Mouse (Mus musculus) limb, embryonic 15.5 days (tissue): ENCODE measurements around the gene Gsto2. TPM values are rescaled to one million over a fixed set of nuclear protein-coding genes. Genes with fewer than 3 reads are reported as not detected.

ENCODE experiments used
- ATAC-seq: fragments of 200-750 bp; cut with Nextera tagmentation; 2 replicates; pipeline ENCODE4 v1.8.0; 2017; ENCODE audit warnings: low read depth, moderate TSS enrichment; ENCODE audit not compliant: insufficient number of reproducible peaks, low FRiP score, low TSS enrichment
- H3K27ac ChIP-seq: fragments of 300-500 bp; sonication (generic); 2 replicates; pipeline ENCODE4 v1.5.1; 2015; ENCODE audit warnings: moderate library complexity, mild to moderate bottlenecking, inconsistent platforms
- H3K27me3 ChIP-seq: fragments of 300-500 bp; sonication (generic); 2 replicates; pipeline ENCODE4 v1.6.1; 2015; ENCODE audit warnings: inconsistent platforms
- H3K36me3 ChIP-seq: fragments of 300-500 bp; sonication (generic); 2 replicates; pipeline ENCODE4 v1.6.1; 2015; ENCODE audit warnings: inconsistent platforms
- H3K4me1 ChIP-seq: fragments of 300-500 bp; sonication (generic); 2 replicates; pipeline ENCODE4 v1.6.1; 2015; ENCODE audit warnings: inconsistent platforms
- H3K4me2 ChIP-seq: fragments of 300-500 bp; sonication (generic); 2 replicates; pipeline ENCODE4 v1.6.1; 2015; ENCODE audit warnings: mild to moderate bottlenecking, inconsistent platforms
- H3K4me3 ChIP-seq: fragments of 300-500 bp; sonication (generic); 2 replicates; pipeline ENCODE4 v1.5.1; 2015; ENCODE audit warnings: mild to moderate bottlenecking, inconsistent platforms
- H3K9ac ChIP-seq: fragments of 300-500 bp; sonication (generic); 2 replicates; pipeline ENCODE4 v1.6.1; 2015; ENCODE audit warnings: inconsistent platforms
- H3K9me3 ChIP-seq: fragments of 300-500 bp; sonication (generic); 2 replicates; pipeline ENCODE4 v1.6.1; 2016; ENCODE audit warnings: inconsistent platforms
- WGBS: fragments of 180-500 bp; shearing (Covaris S2); methylation state at CpG from one replicate; pipeline ENCODE4 v1.1.7; 2015; 5-methylcytosine and 5-hydroxymethylcytosine counted together
- polyA plus RNA-seq: library from polyadenylated mRNA; unstranded; fragments of >200 nt; fragmentation: Nextera tagmentation; extraction: Ambion mirVana; gene quantifications from 2 replicates; pipeline ENCODE4 v1.2.1, GENCODE M21; 2015

Gsto2 gene
- polyA plus RNA-seq, 1 experiment from 2014 or later, result 1.1 TPM

DNA sequence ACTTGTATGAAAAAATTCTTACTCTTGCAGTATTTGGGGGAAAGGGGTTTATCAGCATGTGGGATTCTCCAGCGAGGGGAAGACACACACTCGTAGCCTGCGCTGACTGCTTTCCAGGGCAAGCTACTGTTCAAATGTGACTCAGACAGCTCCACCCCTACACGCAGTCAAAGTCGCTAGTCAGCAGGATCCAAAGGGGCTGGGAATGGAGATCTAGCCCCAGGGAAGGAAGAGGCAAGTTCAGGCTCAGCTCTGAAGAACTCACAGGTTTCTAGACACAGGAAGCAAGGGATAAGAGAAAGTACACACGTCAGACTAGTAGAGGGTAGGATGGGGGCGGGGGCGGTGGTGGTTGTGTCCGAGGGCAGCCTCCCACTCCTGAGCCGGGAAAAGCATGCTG lies 35.2 kb downstream of the Gsto2 start:
- H3K4me1 ChIP-seq, result peaks cover 38% of the 10 kb centered on the region
- H3K4me2 ChIP-seq, result no peak overlapping the region
- 0 out of 2 replicates have a peak overlapping the region, but pooled peaks have one; percentile 44 for H3K27ac ChIP-seq
- no peak for ATAC-seq
- H3K4me3 ChIP-seq, result no peak overlapping the region
- H3K9me3 ChIP-seq, result no peaks in the 10 kb centered on the region
- WGBS, result 69% methylated on average over 10 of the region's 10 CpGs
- peaks cover 24% of the 10 kb centered on the region for H3K36me3 ChIP-seq
- H3K27me3 ChIP-seq, result no peaks in the 10 kb centered on the region
- H3K9ac ChIP-seq, result no peak overlapping the region

DNA sequence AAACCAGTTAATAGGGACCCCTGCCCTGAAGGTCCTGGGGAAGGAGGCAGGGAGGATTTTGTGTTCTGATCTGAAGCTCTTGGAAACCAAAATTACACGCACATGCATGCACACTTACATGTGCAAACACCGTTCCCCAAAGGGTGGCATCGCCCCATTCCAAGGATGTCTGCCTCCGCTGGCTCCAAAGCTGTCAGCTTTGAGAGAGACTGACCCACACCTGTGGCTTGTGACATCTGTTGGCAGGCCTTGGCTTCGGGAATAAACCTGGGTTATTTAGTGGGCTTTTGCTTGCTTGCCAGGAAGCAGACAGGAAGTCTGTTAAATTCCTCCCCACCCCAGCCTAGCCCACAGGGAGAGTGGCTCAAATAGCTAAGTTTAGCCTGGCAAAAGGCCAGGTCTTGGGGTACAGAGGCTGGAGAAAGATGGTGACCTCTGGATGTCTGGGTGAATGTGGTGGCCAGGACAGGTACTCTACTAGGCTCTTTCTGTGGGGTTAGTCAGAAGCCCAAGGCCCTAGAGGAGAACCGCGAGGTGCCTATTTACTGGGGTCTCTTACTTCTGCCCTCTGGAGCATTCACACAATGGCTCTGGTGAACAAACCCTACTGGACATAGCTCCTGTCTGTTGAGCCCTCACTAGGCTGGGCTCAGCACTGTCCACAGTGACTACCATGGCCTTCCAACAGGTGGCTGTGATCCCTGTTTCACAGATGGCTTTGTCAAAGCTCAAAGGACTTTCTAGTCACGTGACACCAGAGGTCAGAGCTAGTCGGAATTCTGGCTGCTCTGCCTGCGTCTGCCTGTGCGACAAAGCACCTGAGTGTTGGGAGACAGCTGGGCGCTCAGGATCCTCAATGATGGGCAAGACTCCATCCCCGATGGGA lies 37.2 kb downstream of the Gsto2 start:
- 36% methylated on average over 13 of the region's 13 CpGs for WGBS
- H3K27me3 ChIP-seq, result no peaks in the 10 kb centered on the region

DNA sequence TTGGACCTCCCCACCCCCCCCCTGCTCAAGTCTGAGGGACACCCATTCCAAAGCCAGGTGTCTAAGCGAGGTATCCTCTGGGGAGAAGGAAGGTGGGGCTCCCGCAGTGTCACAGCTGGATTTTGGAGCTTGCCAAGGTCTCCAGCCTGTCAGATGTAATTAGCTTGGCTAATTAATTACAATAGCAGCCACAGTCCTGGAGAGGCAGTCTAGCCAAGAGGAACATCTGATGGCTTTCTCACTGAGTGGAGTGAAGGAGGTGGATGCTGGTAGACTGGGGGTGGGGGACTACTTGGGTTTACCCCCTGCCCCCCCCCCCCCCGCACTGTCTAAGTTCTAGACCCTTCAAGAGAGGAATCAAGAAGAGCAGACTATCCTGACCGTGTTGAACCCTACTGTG lies 38.3 kb downstream of the Gsto2 start:
- peaks cover 43% of the 10 kb centered on the region for H3K4me1 ChIP-seq
- H3K9ac ChIP-seq, result no peak overlapping the region
- ATAC-seq, result no peak

More for the DNA sequence above, 37.2 kb downstream of the Gsto2 start:
- no peak overlapping the region for H3K4me2 ChIP-seq
- H3K36me3 ChIP-seq, result peaks cover 4% of the 10 kb centered on the region
- H3K9me3 ChIP-seq, result no peaks in the 10 kb centered on the region
- no peak overlapping the region for H3K27ac ChIP-seq
- ATAC-seq, result peak; percentile 22
- H3K9ac ChIP-seq, result no peak overlapping the region
- no peak overlapping the region for H3K4me3 ChIP-seq
- H3K4me1 ChIP-seq, result peaks cover 38% of the 10 kb centered on the region

DNA sequence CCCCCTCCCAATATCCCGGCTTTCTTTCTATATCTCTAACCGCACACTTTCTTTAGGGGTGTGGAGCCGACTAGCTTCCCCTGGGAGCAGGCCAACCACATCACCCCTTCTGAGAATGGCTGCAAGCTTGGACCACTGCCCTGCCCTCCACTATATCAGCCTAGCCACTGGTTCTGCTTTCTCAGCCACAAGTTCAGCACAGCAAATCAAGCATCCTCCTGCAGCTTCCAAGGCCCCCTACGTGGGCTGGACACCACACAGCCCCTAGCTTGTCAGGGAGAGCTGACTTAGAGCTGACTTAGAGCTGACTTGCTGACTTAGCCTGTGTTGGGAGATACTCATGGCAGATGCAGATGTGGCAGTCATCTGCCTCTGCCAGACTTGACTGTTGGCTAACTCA lies 39.7 kb downstream of the Gsto2 start:
- H3K9ac ChIP-seq, result no peak overlapping the region
- H3K36me3 ChIP-seq, result no peaks in the 10 kb centered on the region
- no peak overlapping the region for H3K27ac ChIP-seq
- no peak for ATAC-seq
- H3K4me1 ChIP-seq, result peaks cover 55% of the 10 kb centered on the region
- no peaks in the 10 kb centered on the region for H3K9me3 ChIP-seq
- H3K4me3 ChIP-seq, result no peak overlapping the region
- H3K4me2 ChIP-seq, result no peak overlapping the region
- no peaks in the 10 kb centered on the region for H3K27me3 ChIP-seq
- WGBS, result 79% methylated on average over 4 of the region's 4 CpGs

More for the DNA sequence above, 38.3 kb downstream of the Gsto2 start:
- Histone ChIP-seq H3K9me3 (no peaks in the 10 kb centered on the region), H3K36me3 (no peaks in the 10 kb centered on the region), H3K4me3 (no peak overlapping the region), H3K4me2 (no peak overlapping the region), H3K27me3 (no peaks in the 10 kb centered on the region), H3K27ac (no peak overlapping the region)
- 47% methylated on average over 4 of the region's 4 CpGs for WGBS

DNA sequence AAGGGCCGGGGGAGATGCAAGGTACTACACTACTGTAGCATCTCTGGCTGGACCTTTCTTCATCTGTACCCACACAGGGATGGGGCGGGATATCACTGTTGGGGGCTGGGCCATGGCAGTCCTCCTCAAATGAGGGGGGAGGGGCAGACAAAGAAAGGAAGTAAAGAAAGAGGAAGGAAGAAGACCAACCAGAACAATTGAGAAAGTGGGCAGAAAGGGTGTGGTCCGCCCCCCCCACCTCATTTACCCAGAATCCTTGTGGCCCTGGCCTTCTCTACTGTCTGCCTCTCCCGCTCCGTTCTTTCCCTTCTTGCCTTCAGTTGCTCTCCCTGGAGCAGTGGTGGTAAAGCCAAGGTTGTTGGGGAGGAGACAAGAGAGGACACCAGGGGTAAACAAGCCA lies 40.3 kb downstream of the Gsto2 start:
- H3K9ac ChIP-seq, result no peak overlapping the region
- H3K4me1 ChIP-seq, result peaks cover 60% of the 10 kb centered on the region
- no peak overlapping the region for H3K4me2 ChIP-seq
- peaks cover under 1% of the 10 kb centered on the region; the same call in 1 of the 2 replicates for H3K36me3 ChIP-seq
- 86% methylated on average over 5 of the region's 5 CpGs for WGBS
- H3K27me3 ChIP-seq, result no peaks in the 10 kb centered on the region
- no peak for ATAC-seq
- no peak overlapping the region for H3K27ac ChIP-seq
- H3K4me3 ChIP-seq, result no peak overlapping the region
- no peaks in the 10 kb centered on the region for H3K9me3 ChIP-seq

DNA sequence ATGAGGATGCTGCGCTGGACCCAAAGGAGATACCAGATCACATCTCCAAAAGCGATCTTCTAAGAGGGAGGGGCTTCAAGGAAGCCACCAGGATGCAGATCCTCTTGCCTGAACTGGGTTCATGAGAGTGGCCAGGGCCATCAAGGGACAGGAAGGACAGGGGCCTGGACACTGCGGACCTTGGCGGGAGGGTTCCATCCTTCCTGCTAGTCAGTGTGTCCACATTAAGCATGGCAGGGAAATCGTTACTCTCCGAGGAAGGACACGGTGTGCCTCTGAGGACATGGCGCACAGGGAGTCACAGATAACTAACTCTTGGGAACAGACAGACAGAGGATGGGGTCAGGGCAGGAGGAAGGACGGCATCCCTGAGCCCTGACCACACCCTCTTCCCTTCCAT lies 42.3 kb downstream of the Gsto2 start:
- no peak for ATAC-seq
- H3K9me3 ChIP-seq, result no peaks in the 10 kb centered on the region
- no peaks in the 10 kb centered on the region for H3K27me3 ChIP-seq
- H3K4me1 ChIP-seq, result peaks cover 49% of the 10 kb centered on the region
- no peak overlapping the region for H3K27ac ChIP-seq
- H3K4me2 ChIP-seq, result no peak overlapping the region
- WGBS, result 92% methylated on average over 9 of the region's 9 CpGs
- H3K4me3 ChIP-seq, result no peak overlapping the region
- H3K36me3 ChIP-seq, result peaks cover 12% of the 10 kb centered on the region; the same call in 1 of the 2 replicates
- no peak overlapping the region for H3K9ac ChIP-seq

DNA sequence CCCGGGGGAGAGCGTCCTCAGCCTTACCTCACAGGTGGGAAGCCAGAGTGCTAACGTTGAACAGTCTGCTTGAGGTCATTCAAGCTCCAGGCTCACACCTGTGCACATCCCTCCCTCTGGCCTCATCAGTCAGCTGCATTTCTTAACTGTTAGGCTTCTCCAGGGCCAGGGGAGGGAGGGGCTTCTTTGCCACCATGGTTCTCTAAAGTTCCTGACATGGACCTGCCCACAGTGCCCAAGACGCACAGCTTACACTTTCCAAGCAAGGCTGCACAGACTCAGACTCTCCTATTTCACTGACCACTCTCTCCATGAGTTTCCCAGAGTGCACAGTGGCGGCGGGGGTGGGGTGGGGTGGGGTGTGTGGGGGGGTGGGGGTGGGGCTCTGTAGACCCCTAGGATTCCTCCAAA lies 43.6 kb downstream of the Gsto2 start:
- Histone ChIP-seq H3K4me1 (peaks cover 36% of the 10 kb centered on the region), H3K27ac (peak overlapping the region; percentile 80), H3K27me3 (no peaks in the 10 kb centered on the region), H3K9ac (no peak overlapping the region), H3K4me2 (peak overlapping the region; percentile 42; the same call in 1 of the 2 replicates), H3K4me3 (0 out of 2 replicates have a peak overlapping the region, but pooled peaks have one; percentile 30), H3K36me3 (peaks cover 12% of the 10 kb centered on the region; the same call in 1 of the 2 replicates), H3K9me3 (no peaks in the 10 kb centered on the region)
- WGBS, result 12% methylated on average over 6 of the region's 6 CpGs
- ATAC-seq, result peak; percentile 49; the same call in 1 of the 2 replicates

DNA sequence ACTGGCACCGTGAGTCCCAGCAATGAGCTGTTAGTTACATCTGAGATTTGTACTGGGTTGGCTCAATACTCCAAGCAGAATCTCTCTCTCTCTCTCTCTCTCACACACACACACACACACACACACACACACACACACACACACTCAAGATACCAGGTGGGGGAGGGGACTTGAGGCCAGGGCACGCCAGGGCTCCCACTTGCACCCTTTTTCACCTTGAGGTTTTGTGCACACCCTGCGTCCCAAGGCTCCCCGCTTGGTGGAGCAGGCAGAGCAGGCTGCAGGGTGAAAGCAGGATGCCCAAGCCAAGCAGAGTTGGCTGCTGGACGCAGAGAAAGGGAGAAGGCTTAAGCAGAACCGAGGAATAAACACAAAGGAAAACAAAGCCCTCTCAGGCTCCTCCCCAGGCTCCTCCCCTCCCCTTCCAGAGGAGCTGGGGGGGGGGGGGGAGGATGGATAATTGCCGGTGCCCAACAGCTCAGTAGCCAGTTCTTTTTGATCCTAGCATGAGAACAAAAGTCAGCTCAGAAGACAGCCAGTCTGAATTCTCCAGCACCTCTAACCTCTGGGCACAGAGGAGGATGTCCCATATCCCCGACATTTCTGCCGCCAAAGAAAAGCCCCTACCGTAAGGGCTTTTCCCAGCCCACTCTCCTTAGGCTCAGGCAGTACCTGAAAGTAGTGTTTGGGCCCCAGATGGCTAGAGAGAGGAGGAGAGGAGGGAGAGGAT lies 44.2 kb downstream of the Gsto2 start:
- 6% methylated on average over 9 of the region's 10 CpGs for WGBS
- Histone ChIP-seq H3K27ac (peak overlapping the region; percentile 80; the same call in 1 of the 2 replicates), H3K36me3 (peaks cover 12% of the 10 kb centered on the region; the same call in 1 of the 2 replicates), H3K9me3 (no peaks in the 10 kb centered on the region), H3K4me1 (peaks cover 35% of the 10 kb centered on the region), H3K9ac (peak overlapping the region; percentile 28; the same call in 1 of the 2 replicates), H3K27me3 (no peaks in the 10 kb centered on the region), H3K4me3 (peak overlapping the region; percentile 30), H3K4me2 (peak overlapping the region; percentile 42)
- peak; percentile 16; the same call in 1 of the 2 replicates for ATAC-seq

DNA sequence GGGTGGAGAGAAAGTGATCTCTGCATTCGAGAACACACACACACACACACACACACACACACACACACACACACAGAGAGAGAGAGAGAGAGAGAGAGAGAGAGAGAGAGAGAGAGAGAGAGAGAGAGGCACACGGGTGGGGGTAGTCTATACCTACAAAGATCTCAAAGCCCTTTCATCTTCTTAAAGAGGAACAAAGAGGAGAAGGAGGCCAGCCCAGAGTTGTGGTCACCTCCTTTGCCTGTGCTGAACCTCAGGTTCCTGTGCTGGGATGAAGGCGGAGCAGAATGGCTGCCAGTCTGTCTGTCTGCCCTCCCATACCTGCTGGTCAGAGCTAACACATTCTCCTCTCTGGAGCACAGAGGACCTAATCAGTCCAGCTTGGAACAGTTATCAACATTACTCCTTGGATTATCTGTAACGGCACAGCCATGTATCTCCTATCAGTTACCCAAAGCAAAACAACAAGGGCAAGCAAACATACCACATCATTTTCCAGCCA lies 44.8 kb downstream of the Gsto2 start:
- Histone ChIP-seq H3K9me3 (no peaks in the 10 kb centered on the region), H3K9ac (no peak overlapping the region), H3K36me3 (peaks cover 12% of the 10 kb centered on the region; the same call in 1 of the 2 replicates), H3K27ac (no peak overlapping the region; the same call in 1 of the 2 replicates), H3K27me3 (no peaks in the 10 kb centered on the region), H3K4me1 (peaks cover 32% of the 10 kb centered on the region), H3K4me3 (no peak overlapping the region), H3K4me2 (peak overlapping the region; percentile 42; the same call in 1 of the 2 replicates)
- no peak for ATAC-seq
- WGBS, result 43% methylated on average over 3 of the region's 4 CpGs

DNA sequence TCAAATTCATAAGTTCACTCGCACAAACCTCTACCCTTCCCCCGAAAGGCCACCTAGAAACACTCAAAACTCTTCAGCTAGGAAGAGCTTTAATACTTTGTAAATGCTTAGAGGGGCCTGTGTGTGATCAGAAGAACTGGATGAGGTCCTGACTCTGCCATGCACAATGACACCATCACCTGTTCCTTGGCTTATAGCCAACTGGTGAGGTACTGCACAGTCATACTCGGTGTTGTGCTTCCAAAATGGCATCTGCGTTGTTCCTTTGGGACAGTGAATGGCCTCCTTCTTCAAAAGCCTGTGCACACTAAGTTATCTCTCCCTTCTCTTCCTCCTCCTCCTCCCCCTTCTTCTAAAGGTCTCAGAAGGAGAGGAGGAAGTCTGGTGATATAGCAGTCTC lies 45.4 kb downstream of the Gsto2 start:
- peaks cover 28% of the 10 kb centered on the region for H3K4me1 ChIP-seq
- peaks cover 12% of the 10 kb centered on the region; the same call in 1 of the 2 replicates for H3K36me3 ChIP-seq
- no peak overlapping the region for H3K9ac ChIP-seq
- no peak for ATAC-seq
- H3K4me2 ChIP-seq, result no peak overlapping the region
- H3K4me3 ChIP-seq, result no peak overlapping the region
- H3K9me3 ChIP-seq, result no peaks in the 10 kb centered on the region
- 83% methylated on average over 4 of the region's 4 CpGs for WGBS
- no peak overlapping the region for H3K27ac ChIP-seq
- H3K27me3 ChIP-seq, result no peaks in the 10 kb centered on the region

DNA sequence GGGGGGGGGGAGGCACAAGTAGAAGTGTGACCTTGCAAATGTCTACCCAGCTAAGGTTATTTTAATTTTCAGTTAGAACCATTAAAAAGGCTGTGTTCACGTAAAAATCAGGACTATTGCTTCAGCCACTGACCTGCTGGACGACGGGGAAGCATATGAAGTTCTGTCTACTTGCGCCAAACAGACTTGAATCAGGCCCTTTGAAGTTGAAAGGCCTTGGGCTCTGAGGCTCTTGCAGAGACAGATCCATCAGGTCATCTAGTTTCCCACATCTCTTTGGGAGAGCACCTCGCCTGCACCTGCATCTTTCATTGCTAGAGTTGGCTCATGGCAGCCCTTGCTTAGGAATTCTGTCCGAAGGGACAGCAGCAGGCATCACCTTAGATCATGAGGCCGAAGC lies 48.0 kb downstream of the Gsto2 start:
- H3K9ac ChIP-seq, result no peak overlapping the region
- peaks cover 50% of the 10 kb centered on the region for H3K4me1 ChIP-seq
- 60% methylated on average over 7 of the region's 7 CpGs for WGBS
- peaks cover 12% of the 10 kb centered on the region; the same call in 1 of the 2 replicates for H3K36me3 ChIP-seq
- no peaks in the 10 kb centered on the region for H3K9me3 ChIP-seq
- no peak overlapping the region for H3K4me2 ChIP-seq
- no peak for ATAC-seq
- no peak overlapping the region for H3K4me3 ChIP-seq
- no peaks in the 10 kb centered on the region for H3K27me3 ChIP-seq
- H3K27ac ChIP-seq, result no peak overlapping the region
